Mouse (Mus musculus): ENCODE results near the gene Trim63. TPM values are rescaled to one million over a fixed set of nuclear protein-coding genes. Genes with fewer than 3 reads are reported as not detected.
"Not testable (repeated sequence)": the region's sequence is repeated elsewhere in the genome, so short reads cannot be mapped to it uniquely, and the experiment has no call there.

Trim63 gene
- polyA plus RNA-seq (2014; fragmentation: Nextera tagmentation; extraction: Ambion mirVana), result not detected in 2 replicates

DNA sequence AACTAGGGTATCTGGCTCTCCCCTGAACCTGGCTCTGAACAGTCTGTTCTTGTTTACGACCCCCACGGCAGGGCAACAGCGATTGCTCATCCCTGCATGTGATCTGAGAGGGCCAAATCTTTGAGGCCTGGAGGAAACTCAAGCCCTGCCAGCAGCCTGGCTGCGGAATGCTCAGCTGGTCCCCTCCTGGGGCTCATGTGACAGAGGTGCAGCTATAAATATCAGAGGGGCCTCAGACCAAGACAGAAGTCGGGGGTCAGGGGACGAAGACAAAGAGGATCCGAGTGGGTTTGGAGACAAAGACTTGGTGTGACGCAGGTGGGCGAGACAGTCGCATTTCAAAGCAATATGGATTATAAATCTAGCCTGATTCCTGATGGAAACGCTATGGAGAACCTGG lies at the start of gene Trim63:
TSS of gene Trim63 (plus strand) at position 245 of the 400 bp plus-strand sequence.
- no peaks in the 10 kb centered on the region for H3K36me3 ChIP-seq (ENCODE audit: control insufficient read depth, insufficient read depth, low read length)
- H3K9ac ChIP-seq (ENCODE audit: low read length), result no peak within 1 kb of the TSS
- no peaks in the 10 kb centered on the region for H3K27me3 ChIP-seq (replicated peaks; ENCODE audit: control insufficient read depth, insufficient read depth, low read length)
- DNase-seq (ENCODE audit: low spot score) (no peak), ATAC-seq (no peak)
- no peak within 1 kb of the TSS for H3K27ac ChIP-seq (ENCODE audit: low read depth, low read length)
- H3K4me2 ChIP-seq (ENCODE audit: low read length), result no peak within 1 kb of the TSS
- no peak within 1 kb of the TSS for H3K4me3 ChIP-seq (ENCODE audit: low read depth, low read length)
- WGBS, result 43% methylated on average over 11 of the region's 11 CpGs
- H3K4me1 ChIP-seq (ENCODE audit: control insufficient read depth, insufficient read depth, low read length), result no peaks in the 10 kb centered on the region
- no peaks in the 10 kb centered on the region for H3K9me3 ChIP-seq (replicated peaks; ENCODE audit: control insufficient read depth, low read length)

DNA sequence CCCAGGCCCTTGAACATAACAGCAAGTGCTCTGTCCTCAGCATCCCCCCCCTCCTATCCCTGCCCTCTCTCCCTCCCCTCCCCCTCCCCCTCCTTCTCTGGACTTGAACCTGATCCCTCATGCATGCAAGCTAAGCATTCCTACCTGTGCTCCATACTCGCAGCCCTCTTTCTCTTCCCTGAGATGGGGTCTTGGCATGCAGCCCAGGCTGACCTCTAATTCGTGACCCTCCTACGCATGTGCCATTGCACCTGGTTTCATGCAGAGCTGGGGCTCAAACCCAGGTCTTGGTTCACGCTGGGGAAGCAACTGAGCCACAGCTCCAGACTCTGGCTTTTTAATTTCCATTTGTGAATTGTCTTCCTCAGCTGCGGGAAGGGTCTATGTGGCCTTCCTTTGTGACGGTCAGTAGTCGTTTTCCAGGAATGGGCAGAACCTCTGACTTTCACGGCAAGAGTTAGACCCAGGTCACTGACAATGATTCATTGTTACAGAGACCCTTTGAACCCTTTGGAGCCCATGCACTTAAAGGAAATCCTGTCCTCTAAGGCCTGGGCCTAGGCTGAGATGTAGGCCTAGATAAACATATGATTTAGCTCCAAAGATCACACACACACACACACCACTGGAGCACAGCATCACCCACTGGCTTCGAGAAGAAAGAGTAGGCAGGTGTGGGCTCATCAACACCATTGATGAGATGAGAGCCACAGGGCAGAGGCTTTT lies 48.9 kb upstream of the Trim63 start:
- WGBS, result 69% methylated on average over 9 of the region's 9 CpGs
- Histone ChIP-seq H3K9ac (ENCODE audit: low read length) (no peak overlapping the region), H3K9me3 (replicated peaks; ENCODE audit: control insufficient read depth, low read length) (no peaks in the 10 kb centered on the region), H3K4me3 (ENCODE audit: low read depth, low read length) (no peak overlapping the region), H3K27ac (ENCODE audit: low read depth, low read length) (no peak overlapping the region), H3K4me2 (ENCODE audit: low read length) (no peak overlapping the region), H3K36me3 (ENCODE audit: control insufficient read depth, insufficient read depth, low read length) (no peaks in the 10 kb centered on the region), H3K4me1 (ENCODE audit: control insufficient read depth, insufficient read depth, low read length) (no peaks in the 10 kb centered on the region), H3K27me3 (replicated peaks; ENCODE audit: control insufficient read depth, insufficient read depth, low read length) (no peaks in the 10 kb centered on the region)
- no peak for ATAC-seq
- no peak for DNase-seq (ENCODE audit: low spot score)

DNA sequence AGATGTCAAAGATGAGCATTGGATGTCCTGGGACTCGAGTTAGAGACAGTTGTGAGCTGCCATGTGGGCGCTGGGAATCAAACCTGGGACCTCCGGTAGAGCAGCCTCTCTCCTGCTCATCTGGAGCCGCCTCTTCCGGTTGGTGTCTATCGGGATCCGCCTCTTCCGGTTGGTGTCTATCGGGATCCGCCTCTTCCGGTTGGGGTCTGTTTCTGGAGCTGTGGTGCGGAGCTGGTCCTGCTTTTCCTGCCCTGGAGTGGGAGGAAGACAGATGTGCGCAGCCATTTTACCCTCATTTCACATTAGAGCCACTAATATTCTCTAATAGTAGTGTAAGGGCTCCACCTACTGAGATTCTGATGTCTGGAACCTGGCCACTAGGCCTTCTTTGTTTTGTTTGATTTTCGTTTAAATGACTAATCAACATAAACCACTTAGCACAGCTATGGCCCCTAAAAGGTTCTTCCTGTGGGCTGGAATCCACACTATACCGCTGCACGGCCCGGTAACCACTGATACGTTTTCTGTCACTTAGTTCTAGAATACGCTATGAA lies 46.7 kb upstream of the Trim63 start:
- H3K27me3 ChIP-seq (replicated peaks; ENCODE audit: control insufficient read depth, insufficient read depth, low read length), result no peaks in the 10 kb centered on the region
- no peaks in the 10 kb centered on the region for H3K9me3 ChIP-seq (replicated peaks; ENCODE audit: control insufficient read depth, low read length)
- no peak for DNase-seq (ENCODE audit: low spot score)
- H3K9ac ChIP-seq (ENCODE audit: low read length), result no peak overlapping the region
- no peaks in the 10 kb centered on the region for H3K36me3 ChIP-seq (ENCODE audit: control insufficient read depth, insufficient read depth, low read length)
- no peak overlapping the region for H3K27ac ChIP-seq (ENCODE audit: low read depth, low read length)
- H3K4me3 ChIP-seq (ENCODE audit: low read depth, low read length), result no peak overlapping the region
- no peaks in the 10 kb centered on the region for H3K4me1 ChIP-seq (ENCODE audit: control insufficient read depth, insufficient read depth, low read length)
- no peak for ATAC-seq
- WGBS, result 86% methylated on average over 19 of the region's 19 CpGs
- H3K4me2 ChIP-seq (ENCODE audit: low read length), result no peak overlapping the region

DNA sequence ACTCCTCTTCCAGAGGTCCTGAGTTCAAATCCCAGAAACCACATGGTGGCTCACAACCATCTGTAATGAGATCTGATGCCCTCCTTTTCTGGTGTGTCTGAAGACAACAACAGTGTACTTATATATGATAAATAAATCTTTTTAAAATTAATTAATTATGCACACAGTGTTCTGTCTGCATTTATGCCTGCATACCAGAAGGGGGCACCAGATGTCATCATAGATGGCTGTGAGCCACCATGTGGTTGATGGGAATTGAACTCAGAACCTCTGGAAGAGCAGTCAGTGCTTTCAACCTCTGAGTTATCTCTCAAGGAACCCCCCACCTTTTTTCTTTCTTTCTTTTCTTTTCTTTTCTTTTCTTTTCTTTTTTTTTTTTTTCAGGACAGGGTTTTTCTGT lies 45.3 kb upstream of the Trim63 start:
- not testable (repeated sequence) for H3K36me3 ChIP-seq (ENCODE audit: control insufficient read depth, insufficient read depth, low read length); H3K9ac ChIP-seq (ENCODE audit: low read length); H3K9me3 ChIP-seq (replicated peaks; ENCODE audit: control insufficient read depth, low read length); H3K27ac ChIP-seq (ENCODE audit: low read depth, low read length); H3K4me1 ChIP-seq (ENCODE audit: control insufficient read depth, insufficient read depth, low read length); ATAC-seq; DNase-seq (ENCODE audit: low spot score); H3K4me2 ChIP-seq (ENCODE audit: low read length); H3K4me3 ChIP-seq (ENCODE audit: low read depth, low read length); H3K27me3 ChIP-seq (replicated peaks; ENCODE audit: control insufficient read depth, insufficient read depth, low read length)

DNA sequence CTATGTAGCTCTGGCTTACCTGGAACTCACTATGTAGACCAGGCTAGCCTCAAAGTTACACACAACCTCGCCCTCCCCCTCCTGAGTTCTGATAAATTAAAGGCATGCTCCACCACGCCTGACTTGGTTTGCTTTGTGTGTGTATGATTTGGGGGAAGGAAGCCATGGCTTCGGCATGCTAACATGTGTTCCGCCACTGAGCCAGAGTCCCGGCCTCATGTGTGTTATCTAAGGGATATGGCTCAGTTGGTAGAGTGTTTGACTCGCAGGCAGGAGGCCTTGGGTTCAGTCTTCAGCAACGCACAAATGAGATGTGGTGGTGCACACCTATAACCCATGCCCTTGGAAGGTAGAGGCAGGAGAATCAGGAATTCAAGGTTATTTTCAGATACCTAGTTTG lies 42.9 kb upstream of the Trim63 start:
- Histone ChIP-seq H3K27ac (ENCODE audit: low read depth, low read length) (no peak overlapping the region), H3K9ac (ENCODE audit: low read length) (no peak overlapping the region), H3K9me3 (replicated peaks; ENCODE audit: control insufficient read depth, low read length) (no peaks in the 10 kb centered on the region), H3K4me3 (ENCODE audit: low read depth, low read length) (no peak overlapping the region), H3K4me2 (ENCODE audit: low read length) (no peak overlapping the region), H3K27me3 (replicated peaks; ENCODE audit: control insufficient read depth, insufficient read depth, low read length) (no peaks in the 10 kb centered on the region), H3K4me1 (ENCODE audit: control insufficient read depth, insufficient read depth, low read length) (no peaks in the 10 kb centered on the region), H3K36me3 (ENCODE audit: control insufficient read depth, insufficient read depth, low read length) (peaks cover 13% of the 10 kb centered on the region)
- ATAC-seq, result no peak
- DNase-seq (ENCODE audit: low spot score), result no peak
- 89% methylated on average over 7 of the region's 7 CpGs for WGBS

DNA sequence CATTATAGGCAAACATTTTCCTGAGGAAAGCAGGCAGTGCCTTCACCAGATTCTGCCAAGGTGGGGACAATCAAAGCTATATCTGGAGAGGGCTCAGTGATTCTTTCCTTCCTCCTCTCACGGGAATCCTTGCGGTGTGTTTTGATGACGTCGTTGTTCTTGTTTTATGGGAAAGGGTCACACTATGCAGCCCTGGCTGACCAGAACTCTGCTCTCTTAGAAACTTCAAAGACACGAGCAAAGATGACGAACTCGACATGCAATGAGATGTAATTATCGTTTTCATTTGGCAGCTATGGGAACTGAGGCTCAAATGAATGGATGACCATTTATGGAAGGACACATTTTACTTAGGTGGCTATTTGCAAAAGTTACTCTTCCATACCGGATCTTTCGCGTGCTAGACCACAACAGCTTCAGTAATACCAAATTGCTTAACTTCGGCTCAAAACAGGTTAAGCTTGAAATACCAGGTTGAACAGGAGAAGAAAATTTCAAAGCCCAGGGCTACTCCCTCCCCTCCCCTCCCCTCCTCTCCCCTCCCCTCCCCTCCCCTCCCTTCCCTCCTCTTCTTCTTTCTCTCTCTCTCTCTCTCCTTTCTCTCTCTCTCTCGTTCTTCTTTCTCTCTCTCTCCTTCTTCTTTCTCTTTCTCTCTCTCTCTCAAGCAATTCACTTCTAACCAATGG lies 42.0 kb upstream of the Trim63 start:
- no peaks in the 10 kb centered on the region for H3K27me3 ChIP-seq (replicated peaks; ENCODE audit: control insufficient read depth, insufficient read depth, low read length)
- H3K4me3 ChIP-seq (ENCODE audit: low read depth, low read length), result no peak overlapping the region
- H3K9ac ChIP-seq (ENCODE audit: low read length), result no peak overlapping the region
- H3K9me3 ChIP-seq (replicated peaks; ENCODE audit: control insufficient read depth, low read length), result no peaks in the 10 kb centered on the region
- 28% methylated on average over 13 of the region's 13 CpGs for WGBS
- H3K36me3 ChIP-seq (ENCODE audit: control insufficient read depth, insufficient read depth, low read length), result peaks cover 22% of the 10 kb centered on the region
- ATAC-seq, result no peak
- no peak for DNase-seq (ENCODE audit: low spot score)
- H3K4me1 ChIP-seq (ENCODE audit: control insufficient read depth, insufficient read depth, low read length), result no peaks in the 10 kb centered on the region
- no peak overlapping the region for H3K27ac ChIP-seq (ENCODE audit: low read depth, low read length)
- H3K4me2 ChIP-seq (ENCODE audit: low read length), result 0 out of 2 replicates have a peak overlapping the region, but pooled peaks have one; percentile 23

DNA sequence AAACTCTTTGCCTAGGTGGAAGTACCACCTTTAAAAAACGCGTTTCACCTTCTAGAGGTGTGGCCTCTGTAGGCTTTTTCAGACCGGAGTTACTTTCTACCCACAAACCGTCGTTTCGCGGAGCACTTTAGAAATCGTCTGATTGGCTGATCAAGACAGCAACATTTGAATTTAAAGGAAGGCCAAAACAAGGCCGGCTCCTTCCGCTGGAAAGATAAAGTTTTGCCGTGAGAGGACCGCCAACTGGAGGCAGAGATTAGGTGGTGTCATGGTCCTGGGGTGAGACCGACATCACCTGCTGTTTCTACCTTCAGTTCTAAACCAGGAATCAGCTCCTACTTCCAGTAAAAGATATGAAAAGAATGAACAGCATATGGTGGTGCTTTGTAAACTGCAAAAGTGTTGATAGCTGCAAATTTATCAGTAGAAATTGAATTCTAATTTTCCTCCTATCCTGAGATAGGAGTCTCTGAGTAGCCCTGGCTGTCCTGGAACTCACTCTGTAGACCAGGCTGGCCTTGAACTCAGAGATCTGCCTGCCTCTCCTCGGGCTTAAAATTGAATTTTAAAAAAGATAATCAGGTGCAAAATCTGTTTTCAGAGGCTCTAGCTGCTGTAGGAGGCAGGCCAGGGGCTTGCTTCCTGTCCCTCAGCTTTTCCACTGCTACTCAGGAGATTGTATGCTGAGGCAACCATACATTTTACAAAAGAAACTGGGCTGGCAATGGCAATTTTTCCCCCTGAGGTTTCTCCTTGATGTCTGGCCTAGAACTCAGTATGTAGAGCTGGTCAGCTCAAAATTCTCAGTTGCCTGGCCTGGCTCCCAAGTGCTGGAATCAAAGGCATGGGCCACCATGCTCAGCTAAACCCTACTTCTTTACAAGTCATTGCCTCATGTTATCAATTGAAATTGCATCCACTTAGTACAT lies 41.2 kb upstream of the Trim63 start:
- Histone ChIP-seq H3K36me3 (ENCODE audit: control insufficient read depth, insufficient read depth, low read length) (peaks cover 30% of the 10 kb centered on the region), H3K9me3 (replicated peaks; ENCODE audit: control insufficient read depth, low read length) (no peaks in the 10 kb centered on the region), H3K9ac (ENCODE audit: low read length) (no peak overlapping the region), H3K4me2 (ENCODE audit: low read length) (0 out of 2 replicates have a peak overlapping the region, but pooled peaks have one; percentile 23), H3K27me3 (replicated peaks; ENCODE audit: control insufficient read depth, insufficient read depth, low read length) (no peaks in the 10 kb centered on the region), H3K4me1 (ENCODE audit: control insufficient read depth, insufficient read depth, low read length) (no peaks in the 10 kb centered on the region), H3K4me3 (ENCODE audit: low read depth, low read length) (no peak overlapping the region), H3K27ac (ENCODE audit: low read depth, low read length) (no peak overlapping the region)
- 6% methylated on average over 14 of the region's 14 CpGs for WGBS
- DNase-seq (ENCODE audit: low spot score) (no peak), ATAC-seq (no peak)

DNA sequence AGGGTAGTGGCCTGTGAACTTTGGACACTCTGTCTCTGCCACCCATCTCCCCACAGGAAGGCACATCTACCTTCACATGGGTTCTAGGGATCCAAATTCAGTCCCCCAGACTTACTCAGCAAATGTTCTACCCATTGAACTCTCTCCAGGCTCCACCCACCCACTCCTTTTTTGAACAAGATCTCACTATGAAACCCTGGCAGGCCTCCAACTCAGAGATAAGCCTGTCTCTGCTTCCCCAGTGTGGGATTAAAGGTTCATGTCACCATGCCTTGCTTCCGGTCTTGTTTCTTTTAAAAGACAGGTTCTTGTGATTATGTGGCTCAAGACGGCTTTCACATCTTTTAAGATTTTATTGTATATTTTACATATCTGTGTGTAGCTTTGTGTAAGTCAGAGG lies 30.0 kb upstream of the Trim63 start:
- H3K9me3 ChIP-seq (replicated peaks; ENCODE audit: control insufficient read depth, low read length), result no peaks in the 10 kb centered on the region
- H3K4me2 ChIP-seq (ENCODE audit: low read length), result no peak overlapping the region
- no peak overlapping the region for H3K4me3 ChIP-seq (ENCODE audit: low read depth, low read length)
- H3K9ac ChIP-seq (ENCODE audit: low read length), result no peak overlapping the region
- ATAC-seq, result no peak
- no peaks in the 10 kb centered on the region for H3K27me3 ChIP-seq (replicated peaks; ENCODE audit: control insufficient read depth, insufficient read depth, low read length)
- peaks cover 40% of the 10 kb centered on the region for H3K36me3 ChIP-seq (ENCODE audit: control insufficient read depth, insufficient read depth, low read length)
- WGBS, result 91% methylated on average over 2 of the region's 2 CpGs
- DNase-seq (ENCODE audit: low spot score), result no peak
- peaks cover 11% of the 10 kb centered on the region for H3K4me1 ChIP-seq (ENCODE audit: control insufficient read depth, insufficient read depth, low read length)
- H3K27ac ChIP-seq (ENCODE audit: low read depth, low read length), result no peak overlapping the region
